Mouse (Mus musculus): ENCODE data around the gene Dus2.

DNA sequence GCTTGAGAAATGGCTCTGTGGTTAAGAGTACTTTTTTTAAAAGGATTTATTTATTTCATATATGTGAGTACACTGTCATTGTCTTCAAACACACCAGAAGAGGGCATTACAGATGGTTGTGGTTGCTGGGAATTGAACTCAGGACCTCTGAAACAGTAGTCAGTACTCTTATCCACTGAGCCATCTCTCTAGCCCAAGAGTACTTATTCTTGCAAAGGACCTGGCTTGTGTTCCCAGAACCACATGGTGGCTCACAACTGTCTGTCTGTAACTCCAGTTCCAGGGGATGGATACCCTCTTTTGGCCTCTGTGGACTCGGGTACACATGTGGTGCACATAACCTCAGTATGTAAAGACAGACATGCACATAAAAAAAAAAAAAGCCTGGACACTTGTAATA, 21.8 kb upstream of the Dus2 start:
- TF ChIP-seq USF1 (IDR thresholded peaks at IDR 0.05; ENCODE audit: low read depth, low read length) (no peak), KAT2A (IDR thresholded peaks at IDR 0.05; ENCODE audit: insufficient replicate concordance, low read length) (no peak), CTCF (conservative IDR thresholded peaks at IDR 0.05 in 1 of 2, IDR thresholded peaks at IDR 0.05 in 1 of 2; ENCODE audit: low read depth in 2 of 2, low read length in 2 of 2) (no peak), POLR2AphosphoS2 (IDR thresholded peaks at IDR 0.05; ENCODE audit: low read depth, low read length) (no peak), SMC3 (IDR thresholded peaks at IDR 0.05; ENCODE audit: low read depth, low read length) (no peak), E2F4 (IDR thresholded peaks at IDR 0.05; ENCODE audit: insufficient replicate concordance, low read depth, low read length) (no peak), MAFK (IDR thresholded peaks at IDR 0.05; ENCODE audit: insufficient replicate concordance, low read length) (no peak), ZMIZ1 (IDR thresholded peaks at IDR 0.05; ENCODE audit: low read depth, low read length) (no peak), CHD1 (IDR thresholded peaks at IDR 0.05; ENCODE audit: low read depth, low read length) (no peak), EP300 (IDR thresholded peaks at IDR 0.05; ENCODE audit: low read length) (no peak), ZC3H11A (IDR thresholded peaks at IDR 0.05; ENCODE audit: low read depth, low read length) (no peak), RAD21 (IDR thresholded peaks at IDR 0.05; ENCODE audit: low read depth, low read length) (no peak)

All from CH12.LX (cell line).